Mouse (Mus musculus) MEL (cell line): ENCODE results near the gene Kif5c. TPM values are rescaled to one million over a fixed set of nuclear protein-coding genes. Genes with fewer than 3 reads are reported as not detected.

Source experiments
- DNase-seq: peaks from one replicate; pipeline ENCODE4 v3.0.0; 2011; ENCODE audit warnings: low read depth, low spot score
- H3K27ac ChIP-seq: 2 replicates; pipeline ENCODE4 v1.5.1; 2012; ENCODE audit warnings: low read depth, mild to moderate bottlenecking, control low read depth, low read length, moderate library complexity; ENCODE audit not compliant: control insufficient read depth
- H3K27me3 ChIP-seq, 2 experiments: fragments of 150-350 bp in 1 of 2; sonication (generic) in 1 of 2; 2 replicates each; pipeline ENCODE4 v1.6.1; 2012; ENCODE audit warnings: low read length in 2 of 2, mild to moderate bottlenecking in 2 of 2, improper control_type of control experiment in 1 of 2, moderate library complexity in 1 of 2; ENCODE audit not compliant: insufficient read depth in 2 of 2, control insufficient read depth in 1 of 2
- H3K36me3 ChIP-seq, 2 experiments: 2 replicates each; pipeline ENCODE4 v1.6.1; 2012 to 2014; ENCODE audit warnings: low read length in 2 of 2, improper control_type of control experiment in 1 of 2, inconsistent platforms in 1 of 2, mild to moderate bottlenecking in 1 of 2; ENCODE audit not compliant: insufficient read depth in 2 of 2, control insufficient read depth in 1 of 2
- H3K4me1 ChIP-seq, 2 experiments: fragments of 150-350 bp in 1 of 2; sonication (generic) in 1 of 2; 2 replicates each; pipeline ENCODE4 v1.6.1; 2012; ENCODE audit warnings: low read length in 2 of 2, improper control_type of control experiment in 1 of 2, mild to moderate bottlenecking in 1 of 2; ENCODE audit not compliant: insufficient read depth in 2 of 2, control insufficient read depth in 1 of 2
- H3K4me3 ChIP-seq, 2 experiments: fragments of 150-350 bp in 1 of 2; sonication (generic) in 1 of 2; 2 replicates each; pipeline ENCODE4 v1.5.1; 2012; ENCODE audit warnings: low read depth in 2 of 2, low read length in 2 of 2, mild to moderate bottlenecking in 2 of 2, moderate library complexity in 2 of 2, control low read depth in 1 of 2, improper control_type of control experiment in 1 of 2; ENCODE audit not compliant: control insufficient read depth in 1 of 2, insufficient read depth in 1 of 2
- H3K79me2 ChIP-seq: 2 replicates; pipeline ENCODE4 v1.6.1; 2012; ENCODE audit warnings: mild to moderate bottlenecking, low read length, moderate library complexity; ENCODE audit not compliant: control insufficient read depth, poor library complexity, insufficient read depth
- H3K9ac ChIP-seq: 2 replicates; pipeline ENCODE4 v1.6.1; 2012; ENCODE audit warnings: low read depth, mild to moderate bottlenecking, control low read depth, low read length, moderate library complexity; ENCODE audit not compliant: control insufficient read depth, poor library complexity, severe bottlenecking
- H3K9me3 ChIP-seq: fragments of 150-350 bp; sonication (generic); replicated peaks from 2 replicates; pipeline ENCODE4 v1.6.1; 2012; ENCODE audit warnings: mild to moderate bottlenecking, low read length, improper control_type of control experiment, moderate library complexity; ENCODE audit not compliant: insufficient read depth
- BHLHE40 ChIP-seq: IDR thresholded peaks from 2 replicates; pipeline ENCODE4 v1.6.1; 2012; ENCODE audit warnings: low read depth, mild to moderate bottlenecking, inconsistent platforms, low read length, improper control_type of control experiment, borderline replicate concordance
- CHD2 ChIP-seq: IDR thresholded peaks from 2 replicates; pipeline ENCODE4 v1.6.1; 2011; ENCODE audit warnings: low read length, improper control_type of control experiment
- ELF1 ChIP-seq: IDR thresholded peaks from 2 replicates; pipeline ENCODE4 v1.6.1; 2014; ENCODE audit warnings: low read depth, mild to moderate bottlenecking, inconsistent platforms, low read length, improper control_type of control experiment, moderate library complexity
- GABPA ChIP-seq: IDR thresholded peaks from 2 replicates; pipeline ENCODE4 v1.6.1; 2012; ENCODE audit warnings: low read depth, mild to moderate bottlenecking, inconsistent platforms, low read length, improper control_type of control experiment, moderate library complexity
- JUND ChIP-seq: IDR thresholded peaks from 2 replicates; pipeline ENCODE4 v1.6.1; 2011; ENCODE audit warnings: low read depth, mild to moderate bottlenecking, improper control_type of control experiment, low read length
- KAT2A ChIP-seq: conservative IDR thresholded peaks from 2 replicates; pipeline ENCODE4 v1.6.1; 2012; ENCODE audit warnings: low read depth, low read length, improper control_type of control experiment, inconsistent platforms
- MAZ ChIP-seq: IDR thresholded peaks from 2 replicates; pipeline ENCODE4 v1.6.1; 2012; ENCODE audit warnings: low read depth, mild to moderate bottlenecking, inconsistent platforms, low read length, improper control_type of control experiment
- MEF2A ChIP-seq: IDR thresholded peaks from 2 replicates; pipeline ENCODE4 v1.6.1; 2014; ENCODE audit warnings: low read depth, mild to moderate bottlenecking, inconsistent platforms, low read length, improper control_type of control experiment; ENCODE audit not compliant: poor library complexity, insufficient replicate concordance, severe bottlenecking; ENCODE audit errors: extremely low read depth
- MYC ChIP-seq: IDR thresholded peaks from 2 replicates; pipeline ENCODE4 v1.6.1; 2011; ENCODE audit warnings: low read depth, mild to moderate bottlenecking, low read length, improper control_type of control experiment, moderate library complexity
- POLR2AphosphoS2 ChIP-seq: IDR thresholded peaks from 2 replicates; pipeline ENCODE4 v1.6.1; 2011; ENCODE audit warnings: low read length, improper control_type of control experiment
- POLR2AphosphoS5 ChIP-seq: IDR thresholded peaks from 2 replicates; pipeline ENCODE4 v1.6.1; 2012; ENCODE audit warnings: low read depth, borderline replicate concordance, mild to moderate bottlenecking, inconsistent platforms, low read length, moderate library complexity, mixed read lengths
- TAL1 ChIP-seq: IDR thresholded peaks from 2 replicates; pipeline ENCODE4 v1.6.1; 2012; ENCODE audit warnings: mild to moderate bottlenecking, inconsistent platforms, low read length, moderate library complexity, mixed read lengths
- TBP ChIP-seq: IDR thresholded peaks from 2 replicates; pipeline ENCODE4 v1.8.0; 2011; ENCODE audit warnings: low read depth, low read length, improper control_type of control experiment
- TCF12 ChIP-seq: IDR thresholded peaks from 2 replicates; pipeline ENCODE4 v1.6.1; 2014; ENCODE audit warnings: low read depth, mild to moderate bottlenecking, inconsistent platforms, low read length, improper control_type of control experiment, moderate library complexity
- USF1 ChIP-seq: IDR thresholded peaks from 2 replicates; pipeline ENCODE4 v1.6.1; 2014; ENCODE audit warnings: low read depth, mild to moderate bottlenecking, inconsistent platforms, low read length, improper control_type of control experiment, moderate library complexity
- USF2 ChIP-seq, 2 experiments: IDR thresholded peaks; 2 replicates each; pipeline ENCODE4 v1.6.1; 2011 to 2012; ENCODE audit warnings: improper control_type of control experiment in 2 of 2, low read length in 2 of 2, borderline replicate concordance in 1 of 2, inconsistent platforms in 1 of 2, low read depth in 1 of 2, mild to moderate bottlenecking in 1 of 2; ENCODE audit not compliant: insufficient read depth in 1 of 2
- ZNF384 ChIP-seq: IDR thresholded peaks from 2 replicates; pipeline ENCODE4 v1.6.1; 2012; ENCODE audit warnings: low read depth, mild to moderate bottlenecking, inconsistent platforms, low read length, improper control_type of control experiment
- polyA plus RNA-seq, 2 experiments: library from polyadenylated mRNA; stranded (reverse) in 1 of 2; unstranded in 1 of 2; fragments of >175 nt in 1 of 2; fragments of >200 nt in 1 of 2; gene quantifications; 2 replicates each; pipeline versions ENCODE4 v1.2.1 to v1.2.4; 2012; ENCODE audit warnings: low replicate concordance in 2 of 2, low read depth in 1 of 2; ENCODE audit not compliant: insufficient read length in 2 of 2, insufficient read depth in 1 of 2, missing spikeins in 1 of 2
- total RNA-seq: library from RNA; depleted of rRNA; stranded (reverse); fragments of 300-350 nt; gene quantifications from 2 replicates; pipeline ENCODE4 v1.2.3, GENCODE M21; 2012

Kif5c gene
- total and polyA plus RNA-seq, 3 experiments = 0.26 to 0.39 TPM; not detected in 1

- Histone ChIP-seq H3K36me3 (no peaks in the 10 kb centered on the region), H3K9me3 (no peaks in the 10 kb centered on the region)
- no peak for DNase-seq
- TF ChIP-seq POLR2AphosphoS2 (no peak), ELF1 (no peak), KAT2A (no peak), MAZ (no peak), USF1 (no peak), MEF2A (no peak), ZNF384 (no peak), JUND (no peak)
- TF ChIP-seq, all 39 proteins: peak for 0
- Histone ChIP-seq H3K4me1 (no peaks in the 10 kb centered on the region), H3K27ac (no peak overlapping the region), H3K9ac (no peak overlapping the region), H3K79me2 (no peaks in the 10 kb centered on the region), H3K27me3 (no peaks in the 10 kb centered on the region), H3K4me3 (no peak overlapping the region)
These were observed 45.8 kb upstream of the Kif5c start for GRCm38 (mm10) chr2:49573282-49573681.

GRCm38 (mm10) chr2:49580585-49580984 lies 38.5 kb upstream of the Kif5c start:
- Histone ChIP-seq H3K79me2 (no peaks in the 10 kb centered on the region), H3K4me3 (no peak overlapping the region), H3K27me3 (peaks cover 0 to 2% of the 10 kb centered on the region in 2 experiments; a peak in 1 of 4 replicates), H3K27ac (no peak overlapping the region)
- no peak for DNase-seq
- TF ChIP-seq TBP (no peak), TCF12 (no peak), BHLHE40 (no peak), POLR2AphosphoS5 (no peak), GABPA (no peak), ZNF384 (no peak), USF2 (IDR thresholded peaks at IDR 0.05; ENCODE audit: borderline replicate concordance in 1 of 2, insufficient read depth in 1 of 2, low read depth in 1 of 2, low read length in 2 of 2) (no peak), TAL1 (no peak), MYC (no peak), CHD2 (no peak)
- TF ChIP-seq, all 39 proteins: peak for 0
- Histone ChIP-seq H3K36me3 (no peaks in the 10 kb centered on the region), H3K9ac (no peak overlapping the region), H3K4me1 (no peaks in the 10 kb centered on the region), H3K9me3 (no peaks in the 10 kb centered on the region)
